ENCODE assay signal across 10 mouse cellular contexts in the genomic region with DNA sequence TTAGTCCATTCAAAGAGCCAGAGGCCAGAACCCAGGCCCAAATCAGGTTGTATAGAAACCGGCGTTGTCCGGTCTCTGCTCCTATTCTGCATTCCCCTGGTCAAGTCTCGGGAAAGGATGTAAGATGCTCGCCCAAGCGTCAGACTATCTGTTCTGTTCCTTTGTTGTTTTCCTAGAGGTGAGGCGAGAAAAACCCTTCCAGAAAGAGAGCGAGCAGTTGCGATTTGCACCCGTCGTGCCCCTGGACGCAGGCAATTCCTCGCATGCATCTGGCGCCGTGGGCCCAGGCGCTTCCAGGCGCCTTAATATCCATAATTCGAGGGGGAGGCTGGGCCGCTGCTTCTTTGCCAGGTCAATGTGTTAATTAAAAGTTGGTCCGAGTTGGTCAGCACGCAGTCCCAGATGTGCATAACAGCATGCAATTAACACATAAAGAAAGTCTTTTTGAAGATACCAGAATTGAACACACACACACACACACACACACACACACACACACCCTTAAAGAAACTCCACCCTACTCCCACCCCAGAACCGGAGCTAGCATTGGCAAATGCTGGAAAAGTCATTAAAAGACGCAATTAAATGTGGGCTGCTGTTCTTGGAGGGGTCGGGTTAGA. TPM values are rescaled to one million over a fixed set of nuclear protein-coding genes. Genes with fewer than 3 reads are reported as not detected.
DNase-seq lines count a peak whose midpoint lies in the region; ATAC-seq and TF ChIP-seq lines count a peak whose summit lies in the region.
"Had no signal": no experiment of that assay in that cellular context is flagged by ENCODE, and none has a peak within 500 bp of the region (broad histone marks: within the 10 kb centered on the region; RNA-seq: fewer than 3 reads in every experiment).

No protein-coding gene starts in this region.

- DNase-seq in kidney, postnatal 0 days (ENCODE audit: low spot score) = no peak
- no peak for DNase-seq in kidney, adult 11 months
- no peak for DNase-seq in gastrocnemius, postnatal 10 days
- no peak for DNase-seq in ovary, postnatal 10 days (ENCODE audit: low spot score)
- DNase-seq: cerebellum, adult 11 months had no signal

- H3K4me1 ChIP-seq in kidney, postnatal 0 days (replicated peaks; ENCODE audit: insufficient read depth, low read length) = peaks cover 18% of the 10 kb centered on the region; the same call in 1 of the 2 replicates
- peaks cover 44% of the 10 kb centered on the region for H3K4me1 ChIP-seq in embryonic facial prominence, embryonic 15.5 days
- no peaks in the 10 kb centered on the region for H3K4me1 ChIP-seq in intestine, postnatal 0 days (replicated peaks; ENCODE audit: control insufficient read depth, insufficient read depth, low read length)
- H3K4me1 ChIP-seq in neural tube, embryonic 15.5 days = peaks cover 60% of the 10 kb centered on the region

- no peaks in the 10 kb centered on the region for H3K9me3 ChIP-seq in kidney, postnatal 0 days (replicated peaks; ENCODE audit: low read length)
- H3K9me3 ChIP-seq in embryonic facial prominence, embryonic 15.5 days (replicated peaks) = no peaks in the 10 kb centered on the region
- 0 out of 2 replicates have a peak, but pooled peaks cover 3% of the 10 kb centered on the region for H3K9me3 ChIP-seq in intestine, postnatal 0 days (ENCODE audit: control insufficient read depth)
- no peaks in the 10 kb centered on the region for H3K9me3 ChIP-seq in neural tube, embryonic 15.5 days (replicated peaks)

- peak overlapping the region; percentile 46; the same call in 1 of the 2 replicates for H3K4me2 ChIP-seq in kidney, postnatal 0 days (ENCODE audit: low read length)
- peak overlapping the region; percentile 39 for H3K4me2 ChIP-seq in embryonic facial prominence, embryonic 15.5 days (replicated peaks)
- H3K4me2 ChIP-seq in intestine, postnatal 0 days (replicated peaks; ENCODE audit: low read depth) = peak overlapping the region; percentile 47; the same call in 1 of the 2 replicates
- peak overlapping the region; percentile 65 for H3K4me2 ChIP-seq in neural tube, embryonic 15.5 days

- H3K4me3 ChIP-seq in kidney, postnatal 0 days (replicated peaks; ENCODE audit: low read depth, low read length) = no peak overlapping the region; the same call in 1 of the 2 replicates
- peak overlapping the region; percentile 23; the same call in 1 of the 2 replicates for H3K4me3 ChIP-seq in embryonic facial prominence, embryonic 15.5 days (replicated peaks)
- H3K4me3 ChIP-seq in intestine, postnatal 0 days (ENCODE audit: low read depth, low read length) = no peak overlapping the region
- peak overlapping the region; percentile 33 for H3K4me3 ChIP-seq in neural tube, embryonic 15.5 days (replicated peaks)

- H3K27me3 ChIP-seq in kidney, postnatal 0 days (ENCODE audit: insufficient read depth, low read length) = peaks cover 37% of the 10 kb centered on the region
- H3K27me3 ChIP-seq in embryonic facial prominence, embryonic 15.5 days = peaks cover 66% of the 10 kb centered on the region
- H3K27me3 ChIP-seq in intestine, postnatal 0 days (replicated peaks; ENCODE audit: control insufficient read depth, insufficient read depth, low read length) = peaks cover 50% of the 10 kb centered on the region
- H3K27me3 ChIP-seq in neural tube, embryonic 15.5 days (replicated peaks) = peaks cover 57% of the 10 kb centered on the region

- 26% methylated on average over 24 of the region's 24 CpGs for WGBS in kidney, postnatal 0 days
- 19% methylated on average over 24 of the region's 24 CpGs for WGBS in embryonic facial prominence, embryonic 15.5 days
- 62% methylated on average over 24 of the region's 24 CpGs for WGBS in intestine, postnatal 0 days
- WGBS in neural tube, embryonic 15.5 days = 9% methylated on average over 24 of the region's 24 CpGs

- no peaks in the 10 kb centered on the region for H3K36me3 ChIP-seq in kidney, postnatal 0 days (ENCODE audit: insufficient read depth, low read length)
- H3K36me3 ChIP-seq in embryonic facial prominence, embryonic 15.5 days = no peaks in the 10 kb centered on the region
- H3K36me3 ChIP-seq in intestine, postnatal 0 days (ENCODE audit: control insufficient read depth, insufficient read depth) = no peaks in the 10 kb centered on the region
- no peaks in the 10 kb centered on the region for H3K36me3 ChIP-seq in neural tube, embryonic 15.5 days

- H3K9ac ChIP-seq in kidney, postnatal 0 days (ENCODE audit: low read depth, low read length) = no peak overlapping the region
- no peak overlapping the region for H3K9ac ChIP-seq in embryonic facial prominence, embryonic 15.5 days
- H3K9ac ChIP-seq in intestine, postnatal 0 days (ENCODE audit: low read depth, low read length) = no peak overlapping the region
- H3K9ac ChIP-seq in neural tube, embryonic 15.5 days (replicated peaks) = 0 out of 2 replicates have a peak overlapping the region, but pooled peaks have one; percentile 12

- ATAC-seq in kidney, postnatal 0 days (replicated peaks; ENCODE audit: low FRiP score, low read depth) = no peak
- ATAC-seq in embryonic facial prominence, embryonic 15.5 days (ENCODE audit: insufficient number of reproducible peaks, low FRiP score, low TSS enrichment, low read depth) = no peak
- ATAC-seq in intestine, postnatal 0 days = no peak
- ATAC-seq in neural tube, embryonic 15.5 days (ENCODE audit: low FRiP score) = no peak
- no peak for ATAC-seq in megakaryocyte progenitor cell, adult 5-6 weeks (replicated peaks; ENCODE audit: poor library complexity)

- TF ChIP-seq CTCF in kidney, postnatal 0 days (IDR thresholded peaks at IDR 0.05; ENCODE audit: low read depth) = no peak
- TF ChIP-seq CTCF in intestine, postnatal 0 days (IDR thresholded peaks at IDR 0.05; ENCODE audit: low read depth) = no peak

- H3K27ac ChIP-seq in kidney, postnatal 0 days = no peak overlapping the region
- H3K27ac ChIP-seq in embryonic facial prominence, embryonic 15.5 days (replicated peaks) = no peak overlapping the region
- no peak overlapping the region for H3K27ac ChIP-seq in intestine, postnatal 0 days (ENCODE audit: low read depth, low read length)
- H3K27ac ChIP-seq in neural tube, embryonic 15.5 days (replicated peaks) = no peak overlapping the region

RNA-seq across cellular contexts. Expression of gene Esrrg, which starts 3.8 kb away (rescaled TPM):
- 26.0 and 27.1 TPM in 2 replicates for polyA plus RNA-seq in kidney, postnatal 0 days (2015; fragmentation: Nextera tagmentation; extraction: Ambion mirVana)
- polyA plus RNA-seq in embryonic facial prominence, embryonic 15.5 days (2015; fragmentation: Nextera tagmentation; extraction: Ambion mirVana) = 1.0 and 1.1 TPM in 2 replicates
- 0.89 and 1.2 TPM in 2 replicates for polyA plus RNA-seq in intestine, postnatal 0 days (2015; fragmentation: Nextera tagmentation; extraction: Ambion mirVana)
- polyA plus RNA-seq in neural tube, embryonic 15.5 days (2015; fragmentation: Nextera tagmentation; extraction: Ambion mirVana) = 27.5 and 31.6 TPM in 2 replicates
- total RNA-seq in gastrocnemius, postnatal 10 days (2021) = 10 to 100 TPM; 10.6 to 11.3 TPM
- total RNA-seq in megakaryocyte progenitor cell, adult 5-6 weeks (2015) = not detected in 2 replicates
- not detected in 2 replicates for total RNA-seq in megakaryocyte progenitor cell, adult 5-6 weeks (2017)
- total RNA-seq: MEL had no signal

Comparison
In these comparisons a context has a peak if more than half of its experiments do, and no peak if none do; other contexts are left out.
1. H3K4me3 ChIP-seq: peak in embryonic facial prominence, embryonic 15.5 days (single experiment) and neural tube, embryonic 15.5 days (single experiment); none in kidney, postnatal 0 days (single experiment) and intestine, postnatal 0 days (single experiment).
2. RNA of gene Esrrg, which starts 3.8 kb away (polyA plus RNA-seq): 27.5 to 31.6 TPM in neural tube, embryonic 15.5 days and 26.0 to 27.1 TPM in kidney, postnatal 0 days; 0.89 to 1.2 TPM in intestine, postnatal 0 days and 1.0 to 1.1 TPM in embryonic facial prominence, embryonic 15.5 days; every median in the first group is over 10 times any median in the second.
3. Peak in every context shown above with its lines, with median percentiles within 50 percentile points of each other: H3K4me2 ChIP-seq.